Mouse (Mus musculus): ENCODE data around the gene Sphk2. TPM values are rescaled to one million over a fixed set of nuclear protein-coding genes. Genes with fewer than 3 reads are reported as not detected.

The Sphk2 gene
- total and polyA plus RNA-seq, 2 experiments from 2014 or later: 11.1 to 19.5 TPM

GRCm38 (mm10) chr7:45755703-45756102, 37.9 kb upstream of the Sphk2 start:
- Histone ChIP-seq H3K9ac (replicated peaks; ENCODE audit: low read depth, low read length) (no peak overlapping the region), H3K27me3 (ENCODE audit: control insufficient read depth, insufficient read depth, low read length) (peaks cover 33% of the 10 kb centered on the region), H3K36me3 (replicated peaks; ENCODE audit: control insufficient read depth, insufficient read depth, low read length) (no peaks in the 10 kb centered on the region), H3K27ac (ENCODE audit: low read depth) (no peak overlapping the region), H3K4me3 (ENCODE audit: low read depth, low read length) (no peak overlapping the region), H3K4me1 (ENCODE audit: control insufficient read depth, insufficient read depth) (no peaks in the 10 kb centered on the region), H3K9me3 (replicated peaks; ENCODE audit: control insufficient read depth, low read length) (no peaks in the 10 kb centered on the region), H3K4me2 (ENCODE audit: low read depth, low read length) (no peak overlapping the region)
- 54% methylated on average over 6 of the region's 6 CpGs for WGBS
- no peak for DNase-seq (ENCODE audit: low spot score)
- ATAC-seq (ENCODE audit: insufficient read depth, low read depth): no peak
- TF ChIP-seq CTCF (IDR thresholded peaks at IDR 0.05; ENCODE audit: low read depth) (no peak), EP300 (IDR thresholded peaks at IDR 0.05; ENCODE audit: low read depth) (no peak)

DNA sequence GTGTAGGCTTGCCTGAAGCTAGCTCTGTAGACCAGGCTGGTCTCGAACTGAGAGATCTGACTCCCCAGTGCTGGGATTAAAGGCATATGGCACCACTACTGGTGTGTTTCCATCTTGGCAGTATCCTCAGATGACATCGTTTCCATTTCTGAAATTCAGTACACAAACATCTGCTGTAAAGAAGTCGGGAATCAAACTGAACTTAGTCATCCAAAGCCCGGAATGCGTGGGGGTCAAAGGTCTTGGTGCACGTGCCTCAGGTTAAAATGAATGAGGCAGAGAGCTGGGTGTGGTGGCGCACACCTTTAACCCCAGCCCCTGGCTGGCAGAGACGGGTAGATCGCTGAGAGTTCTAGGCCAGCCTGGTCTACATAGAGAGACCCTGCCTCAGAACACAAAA, 32.4 kb upstream of the Sphk2 start:
- DNase-seq (ENCODE audit: low spot score): no peak
- no peak overlapping the region for H3K4me2 ChIP-seq (ENCODE audit: low read depth, low read length)
- ATAC-seq (ENCODE audit: insufficient read depth, low read depth): no peak
- H3K27me3 ChIP-seq (ENCODE audit: control insufficient read depth, insufficient read depth, low read length): no peaks in the 10 kb centered on the region
- no peak overlapping the region for H3K27ac ChIP-seq (ENCODE audit: low read depth)
- no peak overlapping the region for H3K9ac ChIP-seq (replicated peaks; ENCODE audit: low read depth, low read length)
- H3K4me3 ChIP-seq (ENCODE audit: low read depth, low read length): no peak overlapping the region
- peaks cover 14% of the 10 kb centered on the region for H3K4me1 ChIP-seq (ENCODE audit: control insufficient read depth, insufficient read depth)
- no peaks in the 10 kb centered on the region for H3K36me3 ChIP-seq (replicated peaks; ENCODE audit: control insufficient read depth, insufficient read depth, low read length)
- no peaks in the 10 kb centered on the region for H3K9me3 ChIP-seq (replicated peaks; ENCODE audit: control insufficient read depth, low read length)
- 75% methylated on average over 9 of the region's 9 CpGs for WGBS
- TF ChIP-seq CTCF (IDR thresholded peaks at IDR 0.05; ENCODE audit: low read depth) (no peak), EP300 (IDR thresholded peaks at IDR 0.05; ENCODE audit: low read depth) (no peak)

- DNase-seq (ENCODE audit: low spot score) (no peak), ATAC-seq (ENCODE audit: insufficient read depth, low read depth) (no peak)
- Histone ChIP-seq H3K27ac (ENCODE audit: low read depth) (no peak overlapping the region), H3K9me3 (replicated peaks; ENCODE audit: control insufficient read depth, low read length) (no peaks in the 10 kb centered on the region), H3K4me2 (ENCODE audit: low read depth, low read length) (no peak overlapping the region), H3K4me3 (ENCODE audit: low read depth, low read length) (no peak overlapping the region), H3K9ac (replicated peaks; ENCODE audit: low read depth, low read length) (no peak overlapping the region), H3K27me3 (ENCODE audit: control insufficient read depth, insufficient read depth, low read length) (no peaks in the 10 kb centered on the region), H3K4me1 (ENCODE audit: control insufficient read depth, insufficient read depth) (peaks cover 14% of the 10 kb centered on the region), H3K36me3 (replicated peaks; ENCODE audit: control insufficient read depth, insufficient read depth, low read length) (no peaks in the 10 kb centered on the region)
- no peak for TF ChIP-seq EP300 (IDR thresholded peaks at IDR 0.05; ENCODE audit: low read depth)
- TF ChIP-seq CTCF (IDR thresholded peaks at IDR 0.05; ENCODE audit: low read depth): no peak
- 50% methylated on average over 7 of the region's 10 CpGs for WGBS
Observed at GRCm38 (mm10) chr7:45749401-45749800, 31.6 kb upstream of the Sphk2 start.

- no peak overlapping the region for H3K4me3 ChIP-seq (ENCODE audit: low read depth, low read length)
- TF ChIP-seq CTCF (IDR thresholded peaks at IDR 0.05; ENCODE audit: low read depth) (no peak), EP300 (IDR thresholded peaks at IDR 0.05; ENCODE audit: low read depth) (no peak)
- no peak for DNase-seq (ENCODE audit: low spot score)
- H3K27ac ChIP-seq (ENCODE audit: low read depth): no peak overlapping the region
- no peaks in the 10 kb centered on the region for H3K27me3 ChIP-seq (ENCODE audit: control insufficient read depth, insufficient read depth, low read length)
- H3K9me3 ChIP-seq (replicated peaks; ENCODE audit: control insufficient read depth, low read length): no peaks in the 10 kb centered on the region
- ATAC-seq (ENCODE audit: insufficient read depth, low read depth): 0 out of 2 replicates have a peak, but pooled peaks have one; percentile 8
- H3K36me3 ChIP-seq (replicated peaks; ENCODE audit: control insufficient read depth, insufficient read depth, low read length): no peaks in the 10 kb centered on the region
- no peak overlapping the region for H3K4me2 ChIP-seq (ENCODE audit: low read depth, low read length)
- WGBS: 50% methylated on average over 7 of the region's 7 CpGs
- peaks cover 14% of the 10 kb centered on the region for H3K4me1 ChIP-seq (ENCODE audit: control insufficient read depth, insufficient read depth)
- H3K9ac ChIP-seq (replicated peaks; ENCODE audit: low read depth, low read length): no peak overlapping the region
Observed at GRCm38 (mm10) chr7:45748110-45748509, 30.3 kb upstream of the Sphk2 start.

GRCm38 (mm10) chr7:45747450-45747849, 29.6 kb upstream of the Sphk2 start:
- ATAC-seq (ENCODE audit: insufficient read depth, low read depth): no peak
- WGBS: 89% methylated on average over 5 of the region's 5 CpGs

GRCm38 (mm10) chr7:45746518-45746917, 28.7 kb upstream of the Sphk2 start:
- H3K27ac ChIP-seq (ENCODE audit: low read depth): no peak overlapping the region
- H3K4me2 ChIP-seq (ENCODE audit: low read depth, low read length): no peak overlapping the region
- H3K27me3 ChIP-seq (ENCODE audit: control insufficient read depth, insufficient read depth, low read length): no peaks in the 10 kb centered on the region
- no peak overlapping the region for H3K9ac ChIP-seq (replicated peaks; ENCODE audit: low read depth, low read length)
- no peaks in the 10 kb centered on the region for H3K36me3 ChIP-seq (replicated peaks; ENCODE audit: control insufficient read depth, insufficient read depth, low read length)
- no peaks in the 10 kb centered on the region for H3K9me3 ChIP-seq (replicated peaks; ENCODE audit: control insufficient read depth, low read length)
- H3K4me1 ChIP-seq (ENCODE audit: control insufficient read depth, insufficient read depth): peaks cover 14% of the 10 kb centered on the region
- TF ChIP-seq CTCF (IDR thresholded peaks at IDR 0.05; ENCODE audit: low read depth) (peak; percentile 17), EP300 (IDR thresholded peaks at IDR 0.05; ENCODE audit: low read depth) (no peak)
- DNase-seq (ENCODE audit: low spot score) (no peak), ATAC-seq (ENCODE audit: insufficient read depth, low read depth) (no peak)
- WGBS: 60% methylated on average over 6 of the region's 6 CpGs
- no peak overlapping the region for H3K4me3 ChIP-seq (ENCODE audit: low read depth, low read length)

More at GRCm38 (mm10) chr7:45747450-45747849, 29.6 kb upstream of the Sphk2 start:
- H3K4me1 ChIP-seq (ENCODE audit: control insufficient read depth, insufficient read depth): peaks cover 14% of the 10 kb centered on the region
- H3K36me3 ChIP-seq (replicated peaks; ENCODE audit: control insufficient read depth, insufficient read depth, low read length): no peaks in the 10 kb centered on the region
- no peak overlapping the region for H3K9ac ChIP-seq (replicated peaks; ENCODE audit: low read depth, low read length)
- H3K9me3 ChIP-seq (replicated peaks; ENCODE audit: control insufficient read depth, low read length): no peaks in the 10 kb centered on the region
- H3K27me3 ChIP-seq (ENCODE audit: control insufficient read depth, insufficient read depth, low read length): no peaks in the 10 kb centered on the region
- no peak overlapping the region for H3K27ac ChIP-seq (ENCODE audit: low read depth)
- TF ChIP-seq CTCF (IDR thresholded peaks at IDR 0.05; ENCODE audit: low read depth): no peak
- TF ChIP-seq EP300 (IDR thresholded peaks at IDR 0.05; ENCODE audit: low read depth): no peak
- no peak overlapping the region for H3K4me3 ChIP-seq (ENCODE audit: low read depth, low read length)
- DNase-seq (ENCODE audit: low spot score): no peak
- no peak overlapping the region for H3K4me2 ChIP-seq (ENCODE audit: low read depth, low read length)
